Mouse (Mus musculus) embryonic facial prominence, embryonic 11.5 days (tissue): ENCODE data around the gene Ptpn20. TPM values are rescaled to one million over a fixed set of nuclear protein-coding genes. Genes with fewer than 3 reads are reported as not detected.

Experiments used
- ATAC-seq: fragments of 200-750 bp; cut with Nextera tagmentation; replicated peaks from 2 replicates; pipeline ENCODE4 v1.8.0; 2017; ENCODE audit warnings: low read depth; ENCODE audit not compliant: insufficient number of reproducible peaks, low FRiP score, low TSS enrichment
- DNase-seq: peaks from one replicate; pipeline ENCODE4 v3.0.0-alpha.2; 2015; ENCODE audit warnings: low spot score
- H3K27ac ChIP-seq: fragments of 300-500 bp; sonication (generic); replicated peaks from 2 replicates; pipeline ENCODE4 v1.5.1; 2014; ENCODE audit warnings: mild to moderate bottlenecking, low read depth, low read length, control low read depth
- H3K27me3 ChIP-seq: fragments of 300-500 bp; sonication (generic); 2 replicates; pipeline ENCODE4 v1.6.1; 2014; ENCODE audit warnings: mild to moderate bottlenecking, low read length, moderate library complexity, mixed read lengths; ENCODE audit not compliant: control insufficient read depth, insufficient read depth
- H3K36me3 ChIP-seq: fragments of 300-500 bp; sonication (generic); replicated peaks from 2 replicates; pipeline ENCODE4 v1.6.1; 2014; ENCODE audit warnings: low read depth, mild to moderate bottlenecking, low read length, moderate library complexity, mixed read lengths; ENCODE audit not compliant: control insufficient read depth, insufficient read depth
- H3K4me1 ChIP-seq: fragments of 300-500 bp; sonication (generic); 2 replicates; pipeline ENCODE4 v1.6.1; 2014; ENCODE audit warnings: low read length, mixed read lengths; ENCODE audit not compliant: control insufficient read depth, insufficient read depth
- H3K4me2 ChIP-seq: fragments of 300-500 bp; sonication (generic); 2 replicates; pipeline ENCODE4 v1.6.1; 2014; ENCODE audit warnings: low read depth, mild to moderate bottlenecking, control low read depth, low read length, moderate library complexity
- H3K4me3 ChIP-seq: fragments of 300-500 bp; sonication (generic); 2 replicates; pipeline ENCODE4 v1.5.1; 2014; ENCODE audit warnings: low read depth, low read length, control low read depth
- H3K9ac ChIP-seq: fragments of 300-500 bp; sonication (generic); replicated peaks from 2 replicates; pipeline ENCODE4 v1.6.1; 2014; ENCODE audit warnings: mild to moderate bottlenecking, control low read depth, low read length
- H3K9me3 ChIP-seq: fragments of 300-500 bp; sonication (generic); replicated peaks from 2 replicates; pipeline ENCODE4 v1.6.1; 2016; ENCODE audit warnings: mild to moderate bottlenecking, low read length, inconsistent platforms, mixed read lengths; ENCODE audit not compliant: control insufficient read depth
- WGBS: fragments of 180-500 bp; shearing (Covaris S2); extraction: QIAGEN DNeasy Blood & Tissue Kit; methylation state at CpG from one replicate; pipeline ENCODE4 v1.1.7; 2014; 5-methylcytosine and 5-hydroxymethylcytosine counted together
- polyA plus RNA-seq: library from polyadenylated mRNA; unstranded; fragments of >200 nt; fragmentation: Nextera tagmentation; extraction: Ambion mirVana; gene quantifications from 2 replicates; pipeline ENCODE4 v1.2.1, GENCODE M21; 2014

Gene Ptpn20
- polyA plus RNA-seq, 1 experiment from 2014 or later = 0.10 TPM

- Histone ChIP-seq H3K36me3 (no peaks in the 10 kb centered on the region), H3K4me3 (no peak overlapping the region), H3K27me3 (no peaks in the 10 kb centered on the region), H3K4me2 (no peak overlapping the region), H3K9me3 (no peaks in the 10 kb centered on the region), H3K9ac (no peak overlapping the region), H3K27ac (no peak overlapping the region), H3K4me1 (no peaks in the 10 kb centered on the region)
- ATAC-seq = no peak
- 95% methylated on average over 9 of the region's 9 CpGs for WGBS
- DNase-seq = no peak
Observed at GRCm38 (mm10) chr14:33598376-33599130, 9.5 kb downstream of the Ptpn20 start.

- H3K36me3 ChIP-seq = no peaks in the 10 kb centered on the region
- H3K4me2 ChIP-seq = no peak overlapping the region
- no peak overlapping the region for H3K27ac ChIP-seq
- H3K9ac ChIP-seq = no peak overlapping the region
- no peak overlapping the region for H3K4me3 ChIP-seq
- H3K4me1 ChIP-seq = no peaks in the 10 kb centered on the region
- no peaks in the 10 kb centered on the region for H3K27me3 ChIP-seq
- H3K9me3 ChIP-seq = no peaks in the 10 kb centered on the region
- ATAC-seq = no peak
- no peak for DNase-seq
- 79% methylated on average over 10 of the region's 10 CpGs for WGBS
Observed at GRCm38 (mm10) chr14:33607431-33607830, 18.4 kb downstream of the Ptpn20 start.

GRCm38 (mm10) chr14:33625036-33625435, 36.0 kb downstream of the Ptpn20 start:
- no peak for ATAC-seq
- WGBS = 82% methylated on average over 3 of the region's 3 CpGs
- no peak overlapping the region for H3K4me3 ChIP-seq

GRCm38 (mm10) chr14:33632790-33633372, 43.9 kb downstream of the Ptpn20 start:
- Histone ChIP-seq H3K4me1 (no peaks in the 10 kb centered on the region), H3K27ac (no peak overlapping the region), H3K36me3 (no peaks in the 10 kb centered on the region), H3K9me3 (no peaks in the 10 kb centered on the region), H3K4me2 (no peak overlapping the region), H3K9ac (no peak overlapping the region), H3K27me3 (no peaks in the 10 kb centered on the region), H3K4me3 (no peak overlapping the region)
- ATAC-seq = no peak
- 72% methylated on average over 8 of the region's 8 CpGs for WGBS
- peak; percentile 41 for DNase-seq

More at GRCm38 (mm10) chr14:33625036-33625435, 36.0 kb downstream of the Ptpn20 start:
- no peaks in the 10 kb centered on the region for H3K4me1 ChIP-seq
- H3K9ac ChIP-seq = no peak overlapping the region
- no peaks in the 10 kb centered on the region for H3K36me3 ChIP-seq
- H3K27me3 ChIP-seq = no peaks in the 10 kb centered on the region
- H3K4me2 ChIP-seq = no peak overlapping the region
- H3K9me3 ChIP-seq = no peaks in the 10 kb centered on the region
- no peak for DNase-seq
- no peak overlapping the region for H3K27ac ChIP-seq

GRCm38 (mm10) chr14:33634354-33634753, 45.3 kb downstream of the Ptpn20 start:
- Histone ChIP-seq H3K9ac (no peak overlapping the region), H3K9me3 (no peaks in the 10 kb centered on the region), H3K4me1 (no peaks in the 10 kb centered on the region), H3K36me3 (no peaks in the 10 kb centered on the region), H3K27me3 (no peaks in the 10 kb centered on the region), H3K4me2 (no peak overlapping the region), H3K4me3 (no peak overlapping the region), H3K27ac (no peak overlapping the region)
- no peak for ATAC-seq
- no peak for DNase-seq
- WGBS = 88% methylated on average over 4 of the region's 4 CpGs

- DNase-seq (no peak), ATAC-seq (no peak)
- 86% methylated on average over 1 of the region's 1 CpGs for WGBS
- Histone ChIP-seq H3K4me1 (no peaks in the 10 kb centered on the region), H3K36me3 (no peaks in the 10 kb centered on the region), H3K9ac (no peak overlapping the region), H3K9me3 (no peaks in the 10 kb centered on the region), H3K27ac (no peak overlapping the region), H3K4me3 (no peak overlapping the region), H3K27me3 (no peaks in the 10 kb centered on the region), H3K4me2 (no peak overlapping the region)
Observed at GRCm38 (mm10) chr14:33634774-33635173, 45.8 kb downstream of the Ptpn20 start.

GRCm38 (mm10) chr14:33639357-33639756, 50.4 kb downstream of the Ptpn20 start:
- H3K4me2 ChIP-seq = no peak overlapping the region
- DNase-seq (peak; percentile 42), ATAC-seq (no peak)
- no peaks in the 10 kb centered on the region for H3K27me3 ChIP-seq
- WGBS = 76% methylated on average over 5 of the region's 5 CpGs
- H3K27ac ChIP-seq = no peak overlapping the region
- no peak overlapping the region for H3K9ac ChIP-seq
- no peaks in the 10 kb centered on the region for H3K9me3 ChIP-seq
- H3K4me3 ChIP-seq = no peak overlapping the region
- no peaks in the 10 kb centered on the region for H3K36me3 ChIP-seq
- no peaks in the 10 kb centered on the region for H3K4me1 ChIP-seq

GRCm38 (mm10) chr14:33650721-33651120, 61.7 kb downstream of the Ptpn20 start:
- Histone ChIP-seq H3K4me2 (no peak overlapping the region), H3K27me3 (no peaks in the 10 kb centered on the region), H3K27ac (no peak overlapping the region), H3K9ac (no peak overlapping the region), H3K4me3 (no peak overlapping the region), H3K9me3 (no peaks in the 10 kb centered on the region), H3K36me3 (no peaks in the 10 kb centered on the region), H3K4me1 (no peaks in the 10 kb centered on the region)
- ATAC-seq (no peak), DNase-seq (no peak)
- WGBS = 94% methylated on average over 9 of the region's 9 CpGs
